Mouse (Mus musculus) bone marrow, adult 2 months (tissue): ENCODE results near the gene 4933417A18Rik.

Experiments
- CTCF ChIP-seq: fragments of 200-500 bp; IDR thresholded peaks from 2 replicates; pipeline ENCODE4 v1.5.1; 2011; ENCODE audit warnings: low read length, control low read depth; ENCODE audit not compliant: control insufficient read depth, insufficient read depth
- POLR2A ChIP-seq: fragments of 200-500 bp; IDR thresholded peaks from 2 replicates; pipeline ENCODE4 v1.6.1; 2011; ENCODE audit warnings: low read depth, mild to moderate bottlenecking, control low read depth, low read length, borderline replicate concordance; ENCODE audit not compliant: control insufficient read depth

DNA sequence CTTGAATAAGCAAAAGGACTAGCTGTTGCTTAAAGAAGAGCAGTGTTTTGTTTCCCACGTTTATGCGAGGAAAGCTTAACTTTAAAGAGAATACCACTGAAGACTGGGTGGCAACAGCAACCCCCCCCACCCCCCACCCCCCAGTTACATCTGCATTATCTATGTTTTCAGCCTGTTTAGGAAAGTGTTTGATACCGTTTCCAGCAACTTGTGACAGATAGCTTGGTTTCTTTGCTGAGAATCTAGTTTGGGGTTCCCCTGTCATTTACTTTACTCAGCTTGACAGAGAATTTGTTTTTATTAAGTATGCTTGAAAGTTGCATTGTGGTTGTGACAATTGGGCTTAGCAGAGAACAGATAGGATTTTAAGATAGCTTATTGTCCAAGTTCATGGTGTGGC, 47.7 kb upstream of the 4933417A18Rik start:
- no peak for TF ChIP-seq CTCF
- TF ChIP-seq POLR2A: no peak
